Mouse (Mus musculus) thymus, adult 2 months (tissue): ENCODE data around the gene Uncx. TPM values are rescaled to one million over a fixed set of nuclear protein-coding genes. Genes with fewer than 3 reads are reported as not detected.

Experiments
- DNase-seq: peaks from one replicate; pipeline ENCODE4 v3.0.0; 2021
- H3K27ac ChIP-seq: fragments of 200-500 bp; 2 replicates; pipeline ENCODE4 v1.5.1; 2012; ENCODE audit warnings: low read length, control low read depth; ENCODE audit not compliant: control insufficient read depth, insufficient read depth
- H3K27me3 ChIP-seq: fragments of 200-500 bp; 2 replicates; pipeline ENCODE4 v1.6.1; 2012; ENCODE audit warnings: mild to moderate bottlenecking, low read length, moderate library complexity, mixed read lengths; ENCODE audit not compliant: control insufficient read depth, insufficient read depth
- H3K36me3 ChIP-seq: fragments of 200-500 bp; 2 replicates; pipeline ENCODE4 v1.6.1; 2012; ENCODE audit warnings: mild to moderate bottlenecking, low read length, moderate library complexity; ENCODE audit not compliant: control insufficient read depth, insufficient read depth
- H3K4me1 ChIP-seq: fragments of 200-500 bp; replicated peaks from 2 replicates; pipeline ENCODE4 v1.6.1; 2012; ENCODE audit warnings: low read length; ENCODE audit not compliant: control insufficient read depth, insufficient read depth
- H3K4me3 ChIP-seq: fragments of 200-500 bp; 2 replicates; pipeline ENCODE4 v1.5.1; 2012; ENCODE audit warnings: mild to moderate bottlenecking, low read length, control low read depth, moderate library complexity; ENCODE audit not compliant: control insufficient read depth, insufficient read depth
- CTCF ChIP-seq: fragments of 200-500 bp; IDR thresholded peaks from 2 replicates; pipeline ENCODE4 v1.5.1; 2012; ENCODE audit warnings: mild to moderate bottlenecking, control low read depth, low read length, moderate library complexity, borderline replicate concordance; ENCODE audit not compliant: control insufficient read depth, poor library complexity, insufficient read depth; ENCODE audit errors: extremely low read depth
- POLR2A ChIP-seq: fragments of 200-500 bp; IDR thresholded peaks from 2 replicates; pipeline ENCODE4 v1.6.1; 2012; ENCODE audit warnings: mild to moderate bottlenecking, low read length, control low read depth, moderate library complexity; ENCODE audit not compliant: control insufficient read depth, poor library complexity, insufficient read depth; ENCODE audit errors: extremely low read depth
- whole genome bisulfite sequencing: fragments of 180-500 bp; shearing (Covaris S2); methylation state at CpG from one replicate; pipeline ENCODE4 v1.1.7; 2018; 5-methylcytosine and 5-hydroxymethylcytosine counted together
- polyA plus RNA-seq: library from polyadenylated mRNA; depleted of rRNA; stranded (reverse); fragments of >200 nt; gene quantifications from 2 replicates; pipeline ENCODE4 v1.2.3, GENCODE M21; 2012

Gene Uncx
- polyA plus RNA-seq, 1 experiment, result 0.24 TPM

DNA sequence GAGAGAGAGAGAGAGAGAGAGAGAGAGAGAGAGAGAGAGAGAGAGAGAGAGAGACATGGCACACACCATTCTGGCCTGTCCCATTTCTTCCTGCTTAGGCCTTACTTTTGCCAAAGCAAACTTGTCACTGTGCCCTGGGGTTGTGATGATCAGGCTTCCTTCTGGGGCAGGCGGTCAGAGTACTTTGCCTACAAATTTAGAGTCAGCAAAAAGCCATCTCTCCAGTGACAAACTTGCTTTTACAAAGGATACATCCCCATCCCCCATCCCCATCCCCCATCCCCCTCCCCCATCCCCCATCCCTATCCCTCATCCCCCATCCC lies 1.3 kb upstream of the Uncx start:
- Histone ChIP-seq H3K27ac (no peak overlapping the region), H3K4me3 (no peak overlapping the region), H3K27me3 (peaks cover 51% of the 10 kb centered on the region), H3K4me1 (no peaks in the 10 kb centered on the region), H3K36me3 (no peaks in the 10 kb centered on the region)
- TF ChIP-seq POLR2A (no peak), CTCF (no peak)
- 14% methylated on average over 1 of the region's 1 CpGs for WGBS
- DNase-seq, result no peak

GRCm38 (mm10) chr5:139542556-139542955 lies 738 bp upstream of the Uncx start:
- Histone ChIP-seq H3K27me3 (peaks cover 50% of the 10 kb centered on the region), H3K27ac (no peak overlapping the region), H3K4me1 (no peaks in the 10 kb centered on the region), H3K36me3 (no peaks in the 10 kb centered on the region), H3K4me3 (no peak overlapping the region)
- 9% methylated on average over 5 of the region's 5 CpGs for WGBS
- no peak for DNase-seq
- TF ChIP-seq CTCF, result no peak
- no peak for TF ChIP-seq POLR2A

DNA sequence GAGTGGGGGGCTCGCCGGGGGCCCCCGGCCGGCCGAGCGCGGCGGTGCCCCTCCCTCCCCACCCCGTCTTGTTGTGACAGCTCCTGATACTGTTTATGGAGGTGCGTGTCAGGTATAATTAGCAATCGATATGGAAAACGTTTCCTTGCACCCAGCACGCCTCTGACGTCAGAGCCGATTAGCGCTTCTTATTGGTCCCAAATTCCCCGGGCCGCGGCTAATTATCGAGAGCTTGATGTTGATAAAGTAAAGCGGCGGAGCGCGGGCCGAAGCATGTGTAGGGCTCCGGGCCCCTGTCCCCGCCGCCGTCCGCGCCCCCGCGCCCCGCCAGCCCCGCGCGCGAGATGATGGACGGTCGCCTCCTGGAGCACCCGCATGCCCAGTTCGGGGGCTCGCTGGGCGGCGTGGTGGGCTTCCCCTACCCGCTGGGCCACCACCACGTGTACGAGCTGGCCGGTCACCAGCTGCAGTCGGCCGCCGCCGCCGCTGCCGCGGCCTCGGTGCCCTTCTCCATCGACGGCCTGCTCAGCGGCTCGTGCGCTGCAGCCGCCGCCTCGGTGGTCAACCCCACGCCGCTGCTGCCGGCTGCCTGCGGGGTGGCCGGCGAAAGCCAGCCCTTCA lies 466 bp downstream of the Uncx start:
- H3K27me3 ChIP-seq, result peaks cover 51% of the 10 kb centered on the region

DNA sequence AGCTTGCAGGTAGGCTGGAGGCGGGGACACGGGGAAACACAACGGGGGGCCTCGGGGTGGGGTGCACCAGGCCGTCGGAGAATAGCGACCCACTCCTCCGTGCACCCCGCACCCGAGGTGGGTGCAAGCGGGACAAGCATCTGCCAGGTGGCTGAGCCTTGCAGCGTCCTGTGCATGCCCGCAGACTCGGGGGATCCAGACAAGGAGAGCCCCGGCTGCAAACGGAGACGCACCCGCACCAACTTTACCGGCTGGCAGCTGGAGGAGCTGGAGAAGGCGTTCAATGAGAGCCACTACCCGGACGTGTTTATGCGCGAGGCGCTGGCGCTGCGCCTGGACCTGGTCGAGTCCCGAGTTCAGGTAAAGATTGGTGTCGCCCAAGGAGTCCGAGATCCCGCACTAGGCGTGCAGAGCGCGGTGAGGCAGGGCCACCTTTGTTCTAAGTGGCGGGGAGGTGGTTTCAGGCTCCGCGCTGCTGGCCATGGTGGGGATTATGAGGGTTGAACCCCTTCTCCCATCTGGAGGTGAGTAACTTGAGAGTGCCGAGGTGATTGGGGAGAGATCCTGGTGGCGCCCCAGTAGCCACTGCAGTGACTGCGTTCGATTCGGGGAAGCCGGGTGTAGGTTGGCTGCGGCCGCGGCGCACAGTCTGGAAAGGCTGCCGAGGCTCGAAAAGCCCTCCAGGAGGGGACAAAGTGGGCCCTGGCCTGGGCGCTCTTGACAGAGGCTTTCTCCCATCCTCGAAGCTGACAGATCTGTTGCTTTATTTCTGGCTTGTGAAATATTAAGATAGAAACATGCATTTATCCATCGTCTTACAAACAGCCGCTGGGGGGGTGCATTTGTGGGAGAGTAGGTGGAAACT lies 1.2 kb downstream of the Uncx start:
- Histone ChIP-seq H3K4me3 (no peak overlapping the region), H3K4me1 (no peaks in the 10 kb centered on the region), H3K27me3 (peaks cover 52% of the 10 kb centered on the region), H3K27ac (no peak overlapping the region), H3K36me3 (no peaks in the 10 kb centered on the region)
- no peak for DNase-seq
- 4% methylated on average over 54 of the region's 54 CpGs for WGBS
- no peak for TF ChIP-seq CTCF
- no peak for TF ChIP-seq POLR2A

More for the DNA sequence above, 466 bp downstream of the Uncx start:
- no peaks in the 10 kb centered on the region for H3K36me3 ChIP-seq
- H3K4me3 ChIP-seq, result no peak overlapping the region
- no peaks in the 10 kb centered on the region for H3K4me1 ChIP-seq
- TF ChIP-seq CTCF (no peak), POLR2A (no peak)
- DNase-seq, result no peak
- no peak overlapping the region for H3K27ac ChIP-seq
- 3% methylated on average over 71 of the region's 71 CpGs for WGBS

GRCm38 (mm10) chr5:139545221-139545620 lies 1.9 kb downstream of the Uncx start:
- H3K27me3 ChIP-seq, result peaks cover 57% of the 10 kb centered on the region
- 11% methylated on average over 7 of the region's 7 CpGs for WGBS
- TF ChIP-seq POLR2A (no peak), CTCF (no peak)

DNA sequence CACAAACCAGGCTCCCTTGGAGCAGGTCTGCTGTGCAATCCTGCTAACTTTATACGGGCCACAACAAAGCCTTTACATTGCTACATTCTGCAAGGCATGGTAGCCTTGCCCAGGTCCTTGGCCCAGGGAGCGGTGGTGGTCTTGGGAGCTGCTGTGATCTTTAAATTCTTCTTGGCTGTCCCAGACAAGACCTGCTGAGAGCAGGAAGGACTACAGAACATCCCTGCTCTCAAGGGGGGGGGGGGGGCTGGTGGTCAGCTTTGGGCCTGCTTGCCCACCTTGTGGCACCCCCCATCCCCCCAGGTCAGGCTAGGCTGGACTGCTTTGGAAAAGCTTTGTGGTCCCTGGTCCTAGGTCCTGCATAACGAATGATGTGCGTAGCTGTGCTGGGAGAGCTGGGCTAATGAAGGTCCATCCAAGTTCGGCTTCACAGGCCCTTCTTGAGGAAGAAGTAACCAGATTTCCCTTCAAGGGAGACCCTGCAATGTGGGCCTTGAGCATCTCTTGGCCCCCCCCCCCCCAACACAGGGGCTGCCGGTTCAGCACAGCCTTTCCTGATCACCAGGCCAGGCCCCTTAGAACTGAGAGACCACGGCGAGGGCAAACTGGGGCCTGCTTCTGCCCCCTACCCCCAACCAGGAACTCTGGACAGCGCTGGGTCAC lies 2.5 kb downstream of the Uncx start:
- DNase-seq, result no peak
- no peak for TF ChIP-seq CTCF
- no peak for TF ChIP-seq POLR2A
- peaks cover 52% of the 10 kb centered on the region for H3K27me3 ChIP-seq
- no peak overlapping the region for H3K27ac ChIP-seq
- no peaks in the 10 kb centered on the region for H3K36me3 ChIP-seq
- no peaks in the 10 kb centered on the region for H3K4me1 ChIP-seq
- no peak overlapping the region for H3K4me3 ChIP-seq
- 20% methylated on average over 9 of the region's 9 CpGs for WGBS

More at GRCm38 (mm10) chr5:139545221-139545620, 1.9 kb downstream of the Uncx start:
- no peaks in the 10 kb centered on the region for H3K4me1 ChIP-seq
- no peak for DNase-seq
- no peak overlapping the region for H3K4me3 ChIP-seq
- H3K36me3 ChIP-seq, result no peaks in the 10 kb centered on the region
- H3K27ac ChIP-seq, result no peak overlapping the region
